Mouse (Mus musculus): ENCODE data around the gene Faap100.

Faap100 gene

DNA sequence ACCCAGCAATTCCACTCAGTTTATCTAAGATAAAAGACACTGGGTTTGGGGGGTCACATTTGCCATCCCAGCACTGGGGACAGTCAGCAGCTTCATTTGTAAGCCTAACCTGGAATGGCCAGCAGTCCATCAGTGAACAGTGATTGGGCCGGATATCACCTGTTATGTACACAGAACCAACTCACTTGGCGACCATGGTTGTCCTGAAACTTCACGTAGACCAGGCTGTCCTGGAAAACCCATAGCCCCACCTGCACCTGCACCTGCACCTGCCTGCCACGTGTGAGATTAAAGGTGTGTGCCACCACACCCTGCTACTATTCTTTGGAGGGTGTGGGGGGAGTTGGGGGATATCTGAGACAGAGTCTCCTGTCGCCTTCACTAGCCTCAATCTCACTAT lies 59.3 kb downstream of the Faap100 start:
- no peak for DNase-seq (ENCODE audit: low spot score)
